Mouse (Mus musculus): ENCODE measurements around the gene Olfr843.

Olfr843 gene

GRCm38 (mm10) chr9:19251887-19252286, at the start of gene Olfr843:
Olfr843 (minus strand) TSS chr9:19251987.
- no peak for DNase-seq (ENCODE audit: low read depth, low spot score)
